Mouse (Mus musculus) erythroblast, embryonic 14.5 days (primary cell): ENCODE measurements around the gene Zfp652. TPM values are rescaled to one million over a fixed set of nuclear protein-coding genes. Genes with fewer than 3 reads are reported as not detected.
"Not testable (repeated sequence)": the region's sequence is repeated elsewhere in the genome, so short reads cannot be mapped to it uniquely, and the experiment has no call there.

Source experiments
- H3K27me3 ChIP-seq: 2 replicates; pipeline ENCODE4 v1.6.1; 2012; ENCODE audit warnings: inconsistent platforms; ENCODE audit not compliant: control insufficient read depth
- H3K36me3 ChIP-seq: 2 replicates; pipeline ENCODE4 v1.6.1; 2012; ENCODE audit warnings: mild to moderate bottlenecking, inconsistent platforms; ENCODE audit not compliant: control insufficient read depth
- H3K4me1 ChIP-seq: 2 replicates; pipeline ENCODE4 v1.6.1; 2012; ENCODE audit warnings: inconsistent platforms; ENCODE audit not compliant: control insufficient read depth
- H3K4me3 ChIP-seq: replicated peaks from 2 replicates; pipeline ENCODE3; 2012; ENCODE audit warnings: moderate library complexity, mild to moderate bottlenecking, inconsistent platforms
- H3K9me3 ChIP-seq: 2 replicates; pipeline ENCODE4 v1.6.1; 2012; ENCODE audit warnings: low read length, inconsistent platforms, mixed read lengths; ENCODE audit not compliant: control insufficient read depth
- GATA1 ChIP-seq: IDR thresholded peaks from 2 replicates; pipeline ENCODE4 v1.6.1; 2012; ENCODE audit warnings: low read length, inconsistent platforms, mixed read lengths
- TAL1 ChIP-seq: IDR thresholded peaks from 3 replicates; pipeline ENCODE4 v1.6.1; 2012; ENCODE audit warnings: low read length, inconsistent platforms, mixed read lengths
- polyA plus RNA-seq: library from polyadenylated mRNA; stranded (reverse); fragments of >175 nt; gene quantifications from 2 replicates; pipeline ENCODE4 v1.2.3, GENCODE M21; 2012

Gene Zfp652
- polyA plus RNA-seq, 1 experiment: 1.5 TPM

DNA sequence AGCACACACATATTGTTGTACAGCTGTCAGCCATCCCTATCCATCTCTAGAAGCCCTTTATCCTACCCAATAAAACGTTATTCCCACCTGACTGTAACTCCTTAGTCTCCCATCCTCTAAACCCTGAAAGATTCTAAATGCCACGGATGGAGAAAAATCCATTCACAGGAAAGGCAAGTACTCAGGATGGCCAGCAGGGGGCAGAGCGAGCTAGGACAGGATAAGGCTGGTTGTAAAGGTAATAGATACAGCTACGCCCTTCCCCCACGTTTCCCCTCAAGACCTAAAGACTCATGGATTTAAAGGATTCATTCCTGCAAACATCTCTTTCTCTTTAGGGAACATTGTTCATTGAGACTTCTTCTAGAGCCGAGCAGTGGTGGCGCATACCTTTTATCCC is 163.8 kb downstream of the Zfp652 start:
- Histone ChIP-seq H3K4me3 (no peak overlapping the region), H3K27me3 (no peaks in the 10 kb centered on the region; the same call in 1 of the 2 replicates), H3K4me1 (0 out of 2 replicates have a peak, but pooled peaks cover 2% of the 10 kb centered on the region), H3K9me3 (no peaks in the 10 kb centered on the region), H3K36me3 (no peaks in the 10 kb centered on the region)
- no peak for TF ChIP-seq TAL1
- TF ChIP-seq GATA1: no peak

DNA sequence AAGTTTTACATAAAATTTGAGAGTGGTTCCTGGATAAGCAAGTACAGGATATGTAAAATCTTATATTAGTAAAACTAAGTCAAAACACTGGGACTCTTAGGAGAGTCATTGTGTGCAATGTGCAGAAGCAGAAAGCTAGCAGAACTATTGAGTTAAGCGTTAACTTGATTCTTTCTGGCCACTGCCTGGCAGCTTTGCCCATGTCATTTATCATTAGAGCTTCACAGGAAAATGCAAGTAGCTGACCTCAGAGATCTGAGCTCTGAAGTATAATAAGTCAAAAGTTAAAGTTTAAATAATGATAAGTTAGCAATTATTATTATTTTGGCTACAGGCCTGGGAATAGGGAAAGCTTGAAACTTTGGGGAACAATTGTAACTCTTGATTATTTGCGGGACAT is 167.4 kb downstream of the Zfp652 start:
- not testable (repeated sequence) for H3K9me3 ChIP-seq, H3K36me3 ChIP-seq, H3K4me1 ChIP-seq, H3K4me3 ChIP-seq, H3K27me3 ChIP-seq

Other genes starting within 250 kb of the Zfp652 start
- not detected in 2 replicates for gene Nxph3, start 198.1 kb upstream of the Zfp652 start, polyA plus RNA-seq
- 0.02 TPM in 1 of 2 replicates, not detected in the other for gene Ngfr, start 124.9 kb upstream of the Zfp652 start, polyA plus RNA-seq
- 9.7 and 17.2 TPM in 2 replicates for gene Phb, start 45.7 kb upstream of the Zfp652 start, polyA plus RNA-seq
- gene B130006D01Rik, start 10.9 kb downstream of the Zfp652 start, polyA plus RNA-seq: not detected in 2 replicates
- 161 and 210 TPM in 2 replicates for gene Phospho1, start 111.8 kb downstream of the Zfp652 start, polyA plus RNA-seq
- gene Gngt2, start 124.5 kb downstream of the Zfp652 start, polyA plus RNA-seq: 0.18 and 0.59 TPM in 2 replicates
- 0.61 and 1.0 TPM in 2 replicates for gene Abi3, start 129.8 kb downstream of the Zfp652 start, polyA plus RNA-seq
- not detected in 2 replicates for gene B4galnt2, start 202.2 kb downstream of the Zfp652 start, polyA plus RNA-seq